Mouse (Mus musculus) MEL (cell line): ENCODE measurements around the gene Zfp513. TPM values are rescaled to one million over a fixed set of nuclear protein-coding genes. Genes with fewer than 3 reads are reported as not detected.

Experiments used
- DNase-seq: peaks from one replicate; pipeline ENCODE4 v3.0.0; 2011; ENCODE audit warnings: low read depth, low spot score
- H3K27ac ChIP-seq: 2 replicates; pipeline ENCODE4 v1.5.1; 2012; ENCODE audit warnings: low read depth, mild to moderate bottlenecking, control low read depth, low read length, moderate library complexity; ENCODE audit not compliant: control insufficient read depth
- H3K27me3 ChIP-seq, 2 experiments: fragments of 150-350 bp in 1 of 2; sonication (generic) in 1 of 2; 2 replicates each; pipeline ENCODE4 v1.6.1; 2012; ENCODE audit warnings: low read length in 2 of 2, mild to moderate bottlenecking in 2 of 2, improper control_type of control experiment in 1 of 2, moderate library complexity in 1 of 2; ENCODE audit not compliant: insufficient read depth in 2 of 2, control insufficient read depth in 1 of 2
- H3K36me3 ChIP-seq, 2 experiments: 2 replicates each; pipeline ENCODE4 v1.6.1; 2012 to 2014; ENCODE audit warnings: low read length in 2 of 2, improper control_type of control experiment in 1 of 2, inconsistent platforms in 1 of 2, mild to moderate bottlenecking in 1 of 2; ENCODE audit not compliant: insufficient read depth in 2 of 2, control insufficient read depth in 1 of 2
- H3K4me1 ChIP-seq, 2 experiments: fragments of 150-350 bp in 1 of 2; sonication (generic) in 1 of 2; 2 replicates each; pipeline ENCODE4 v1.6.1; 2012; ENCODE audit warnings: low read length in 2 of 2, improper control_type of control experiment in 1 of 2, mild to moderate bottlenecking in 1 of 2; ENCODE audit not compliant: insufficient read depth in 2 of 2, control insufficient read depth in 1 of 2
- H3K4me3 ChIP-seq, 2 experiments: fragments of 150-350 bp in 1 of 2; sonication (generic) in 1 of 2; 2 replicates each; pipeline ENCODE4 v1.5.1; 2012; ENCODE audit warnings: low read depth in 2 of 2, low read length in 2 of 2, mild to moderate bottlenecking in 2 of 2, moderate library complexity in 2 of 2, control low read depth in 1 of 2, improper control_type of control experiment in 1 of 2; ENCODE audit not compliant: control insufficient read depth in 1 of 2, insufficient read depth in 1 of 2
- H3K79me2 ChIP-seq: 2 replicates; pipeline ENCODE4 v1.6.1; 2012; ENCODE audit warnings: mild to moderate bottlenecking, low read length, moderate library complexity; ENCODE audit not compliant: control insufficient read depth, poor library complexity, insufficient read depth
- H3K9ac ChIP-seq: 2 replicates; pipeline ENCODE4 v1.6.1; 2012; ENCODE audit warnings: low read depth, mild to moderate bottlenecking, control low read depth, low read length, moderate library complexity; ENCODE audit not compliant: control insufficient read depth, poor library complexity, severe bottlenecking
- H3K9me3 ChIP-seq: fragments of 150-350 bp; sonication (generic); replicated peaks from 2 replicates; pipeline ENCODE4 v1.6.1; 2012; ENCODE audit warnings: mild to moderate bottlenecking, low read length, improper control_type of control experiment, moderate library complexity; ENCODE audit not compliant: insufficient read depth
- CHD1 ChIP-seq: IDR thresholded peaks from 2 replicates; pipeline ENCODE4 v1.6.1; 2012; ENCODE audit warnings: low read depth, mild to moderate bottlenecking, inconsistent platforms, low read length, improper control_type of control experiment
- CTCF ChIP-seq, 3 experiments: IDR thresholded peaks in 2 of 3; conservative IDR thresholded peaks in 1 of 3; 2 replicates each; pipeline ENCODE4 v1.5.1; 2011 to 2012; ENCODE audit warnings: low read length in 3 of 3, low read depth in 2 of 3, mild to moderate bottlenecking in 2 of 3, improper control_type of control experiment in 1 of 3, inconsistent platforms in 1 of 3, mixed read lengths in 1 of 3, moderate library complexity in 1 of 3; ENCODE audit not compliant: control insufficient read depth in 1 of 3, insufficient read depth in 1 of 3, poor library complexity in 1 of 3, severe bottlenecking in 1 of 3
- ELF1 ChIP-seq: IDR thresholded peaks from 2 replicates; pipeline ENCODE4 v1.6.1; 2014; ENCODE audit warnings: low read depth, mild to moderate bottlenecking, inconsistent platforms, low read length, improper control_type of control experiment, moderate library complexity
- GABPA ChIP-seq: IDR thresholded peaks from 2 replicates; pipeline ENCODE4 v1.6.1; 2012; ENCODE audit warnings: low read depth, mild to moderate bottlenecking, inconsistent platforms, low read length, improper control_type of control experiment, moderate library complexity
- JUND ChIP-seq: IDR thresholded peaks from 2 replicates; pipeline ENCODE4 v1.6.1; 2011; ENCODE audit warnings: low read depth, mild to moderate bottlenecking, improper control_type of control experiment, low read length
- KAT2A ChIP-seq: conservative IDR thresholded peaks from 2 replicates; pipeline ENCODE4 v1.6.1; 2012; ENCODE audit warnings: low read depth, low read length, improper control_type of control experiment, inconsistent platforms
- MAFK ChIP-seq: IDR thresholded peaks from 2 replicates; pipeline ENCODE4 v1.6.1; 2011; ENCODE audit warnings: low read depth, mild to moderate bottlenecking, low read length, improper control_type of control experiment, borderline replicate concordance
- MAZ ChIP-seq: IDR thresholded peaks from 2 replicates; pipeline ENCODE4 v1.6.1; 2012; ENCODE audit warnings: low read depth, mild to moderate bottlenecking, inconsistent platforms, low read length, improper control_type of control experiment
- NRF1 ChIP-seq: IDR thresholded peaks from 2 replicates; pipeline ENCODE4 v1.6.1; 2014; ENCODE audit warnings: low read depth, mild to moderate bottlenecking, inconsistent platforms, low read length, improper control_type of control experiment, moderate library complexity; ENCODE audit not compliant: poor library complexity, insufficient read depth, severe bottlenecking
- RAD21 ChIP-seq: IDR thresholded peaks from 2 replicates; pipeline ENCODE4 v1.6.1; 2011; ENCODE audit warnings: mild to moderate bottlenecking, low read depth, low read length, improper control_type of control experiment
- TAL1 ChIP-seq: IDR thresholded peaks from 2 replicates; pipeline ENCODE4 v1.6.1; 2012; ENCODE audit warnings: mild to moderate bottlenecking, inconsistent platforms, low read length, moderate library complexity, mixed read lengths
- ZC3H11A ChIP-seq: IDR thresholded peaks from 2 replicates; pipeline ENCODE4 v1.6.1; 2012; ENCODE audit warnings: low read depth, mild to moderate bottlenecking, inconsistent platforms, low read length, improper control_type of control experiment
- ZKSCAN1 ChIP-seq: IDR thresholded peaks from 2 replicates; pipeline ENCODE4 v1.6.1; 2012; ENCODE audit warnings: low read depth, mild to moderate bottlenecking, inconsistent platforms, low read length, improper control_type of control experiment, moderate library complexity
- polyA plus RNA-seq, 2 experiments: library from polyadenylated mRNA; stranded (reverse) in 1 of 2; unstranded in 1 of 2; fragments of >175 nt in 1 of 2; fragments of >200 nt in 1 of 2; gene quantifications; 2 replicates each; pipeline versions ENCODE4 v1.2.1 to v1.2.4; 2012; ENCODE audit warnings: low replicate concordance in 2 of 2, low read depth in 1 of 2; ENCODE audit not compliant: insufficient read length in 2 of 2, insufficient read depth in 1 of 2, missing spikeins in 1 of 2
- total RNA-seq: library from RNA; depleted of rRNA; stranded (reverse); fragments of 300-350 nt; gene quantifications from 2 replicates; pipeline ENCODE4 v1.2.3, GENCODE M21; 2012

Zfp513 gene
- total and polyA plus RNA-seq, 3 experiments: 7.0 to 15.2 TPM; not detected in 1

DNA sequence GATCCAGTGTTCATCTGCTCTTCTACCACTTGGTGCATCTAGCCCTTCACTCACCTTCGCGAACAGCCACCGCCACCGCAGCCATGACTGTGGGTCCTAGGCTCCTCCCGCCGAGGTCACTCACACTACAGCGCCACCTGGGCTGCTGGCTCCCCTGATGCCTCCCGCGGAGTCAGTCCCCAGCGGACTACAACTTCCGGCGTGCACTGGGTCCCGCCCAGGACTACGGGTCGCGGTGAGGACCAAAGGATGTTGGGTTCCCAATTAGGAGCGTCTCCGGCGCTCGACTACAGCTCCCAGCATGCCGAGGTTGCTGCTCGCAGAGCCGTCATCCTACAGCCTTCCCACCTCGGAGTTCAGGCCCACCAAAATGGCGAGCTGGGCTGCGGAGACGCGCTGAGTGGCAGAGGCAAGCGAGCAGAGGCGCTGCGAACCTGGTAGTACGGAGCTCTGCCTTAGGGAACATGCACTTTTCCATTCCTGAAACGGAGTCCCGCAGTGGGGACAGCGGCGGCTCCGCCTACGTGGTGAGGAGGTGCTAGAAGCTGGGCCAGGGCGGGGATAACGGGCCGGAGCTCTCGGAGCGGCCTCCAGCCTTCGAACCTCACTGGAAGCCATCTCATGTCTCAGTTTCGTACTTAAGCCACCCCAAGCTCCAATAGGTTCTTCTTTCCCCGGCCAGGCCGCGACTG is 9.0 kb downstream of the Zfp513 start, which contains the start of the genes Snx17 and Eif2b4 (continued):
- TF ChIP-seq TAL1 (no peak), ZC3H11A (no peak), KAT2A (peak; percentile 99), MAFK (no peak)

DNA sequence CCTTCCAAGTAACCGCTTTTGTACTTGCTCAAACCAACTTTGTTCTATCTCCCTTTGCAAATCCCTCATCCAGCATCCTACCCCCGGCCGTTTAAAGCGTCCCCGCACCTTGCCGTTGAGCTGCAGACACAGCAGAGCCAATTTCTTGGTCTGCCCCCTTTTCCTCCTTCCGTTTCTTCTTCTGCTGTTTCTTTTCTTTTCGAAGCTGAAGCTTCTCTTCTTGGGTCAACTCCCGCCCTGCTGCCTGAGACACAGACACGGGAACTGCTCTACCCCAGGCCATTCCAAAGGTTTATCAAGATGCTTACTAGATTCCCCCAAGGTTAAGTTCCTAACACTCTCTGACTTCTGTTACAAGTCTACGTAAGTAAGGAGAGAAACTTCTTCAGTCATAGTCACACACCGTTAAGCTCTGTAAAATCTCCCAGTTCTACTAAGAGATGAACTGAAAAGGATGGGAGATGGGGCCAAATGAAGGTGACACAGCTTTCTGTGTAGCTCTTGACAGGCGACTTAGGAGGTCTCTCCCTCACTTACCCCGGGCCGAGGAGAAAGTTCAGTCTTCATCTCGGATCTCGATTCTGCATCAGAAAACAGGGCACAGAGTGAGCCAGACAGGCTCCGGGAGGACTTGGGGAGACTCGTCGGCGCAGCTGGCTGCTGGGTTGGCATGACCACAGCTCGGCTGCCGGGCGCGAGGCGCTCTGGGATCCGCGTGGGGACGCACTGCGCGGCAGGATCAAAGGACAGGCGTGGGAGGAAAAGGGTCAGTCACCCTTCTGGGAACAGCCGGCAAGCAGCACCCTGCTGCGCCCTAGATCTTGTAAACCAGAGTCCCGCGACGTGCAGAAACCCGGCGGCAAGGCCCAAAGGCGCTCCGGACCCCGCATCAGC is 9.8 kb downstream of the Zfp513 start:
- Histone ChIP-seq H3K4me1 (peaks cover 0 to 9% of the 10 kb centered on the region in 2 experiments; a peak in 1 of 4 replicates), H3K79me2 (peaks cover 24% of the 10 kb centered on the region), H3K36me3 (peaks cover 6 to 16% of the 10 kb centered on the region in 2 experiments), H3K27me3 (no peaks in the 10 kb centered on the region), H3K27ac (peak overlapping the region; percentile 57), H3K9ac (peak overlapping the region; percentile 83), H3K4me3 (peak overlapping the region; percentile 65 to 82), H3K9me3 (no peaks in the 10 kb centered on the region)
- DNase-seq: no peak
- TF ChIP-seq CHD1 (peak; percentile 90; the same call in 1 of the 2 replicates), GABPA (no peak), CTCF (IDR thresholded peaks at IDR 0.05 in 2 of 3, conservative IDR thresholded peaks at IDR 0.05 in 1 of 3; ENCODE audit: control insufficient read depth in 1 of 3, insufficient read depth in 1 of 3, low read depth in 2 of 3, low read length in 3 of 3, poor library complexity in 1 of 3, severe bottlenecking in 1 of 3) (0 out of 6 replicates have a peak, but pooled peaks of 1 of the 3 experiments have one; percentile 19), MAZ (0 out of 2 replicates have a peak, but pooled peaks have one; percentile 18), JUND (no peak), NRF1 (no peak), RAD21 (no peak)

DNA sequence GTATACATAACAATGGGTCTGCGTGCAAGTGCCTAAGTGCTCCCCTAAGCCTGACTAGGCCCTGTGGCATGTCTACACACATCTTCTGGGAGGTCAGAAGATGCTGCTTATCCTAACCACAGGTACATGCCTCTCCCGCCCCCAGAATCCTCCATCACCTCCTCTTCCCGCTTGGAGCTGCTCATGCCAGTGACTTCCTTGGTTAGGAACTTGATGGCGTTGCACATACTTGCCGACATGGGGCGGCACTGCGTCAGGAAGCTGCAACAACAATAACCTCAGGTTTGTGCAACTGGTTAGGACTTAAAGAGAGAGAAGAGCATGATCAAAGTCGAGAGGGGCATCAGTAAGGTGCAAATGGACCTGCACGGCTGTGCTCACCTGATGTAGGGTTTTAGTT is 11.9 kb downstream of the Zfp513 start:
- Histone ChIP-seq H3K36me3 (peaks cover 7 to 19% of the 10 kb centered on the region in 2 experiments), H3K4me3 (no peak overlapping the region), H3K79me2 (peaks cover 24% of the 10 kb centered on the region), H3K27ac (no peak overlapping the region), H3K9ac (no peak overlapping the region), H3K4me1 (peaks cover 0 to 16% of the 10 kb centered on the region in 2 experiments; a peak in 3 of 4 replicates), H3K27me3 (no peaks in the 10 kb centered on the region), H3K9me3 (no peaks in the 10 kb centered on the region)
- no peak for DNase-seq
- TF ChIP-seq MAZ (no peak), ELF1 (no peak), ZKSCAN1 (no peak)
